Mouse (Mus musculus): ENCODE data around the gene Faim.

The Faim gene

DNA sequence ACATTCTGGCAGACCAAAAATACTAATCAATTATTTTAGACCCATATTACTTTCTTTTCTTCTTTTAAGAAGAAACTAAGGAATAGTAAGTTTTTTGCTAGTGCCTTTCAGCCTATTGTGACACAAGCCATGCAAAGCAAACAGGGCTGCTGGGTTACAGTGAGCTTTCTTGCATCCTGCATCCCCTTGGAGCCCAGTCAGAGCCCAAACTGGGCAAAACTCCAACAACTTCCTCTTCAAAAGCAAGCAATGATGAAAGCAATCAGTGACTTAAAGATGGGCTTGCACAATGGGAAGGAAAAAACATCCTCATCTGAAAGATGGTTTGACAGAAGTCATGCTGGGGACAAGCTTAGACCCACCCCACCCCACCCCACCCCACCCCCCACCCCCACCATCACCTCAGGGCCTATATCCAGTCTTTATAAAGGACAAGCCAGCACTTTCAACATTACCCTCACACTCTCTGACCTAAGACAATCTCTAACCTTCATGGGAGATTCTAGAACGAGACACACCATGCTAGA lies 62.6 kb downstream of the Faim start:
- DNase-seq (ENCODE audit: low read depth) = no peak

DNA sequence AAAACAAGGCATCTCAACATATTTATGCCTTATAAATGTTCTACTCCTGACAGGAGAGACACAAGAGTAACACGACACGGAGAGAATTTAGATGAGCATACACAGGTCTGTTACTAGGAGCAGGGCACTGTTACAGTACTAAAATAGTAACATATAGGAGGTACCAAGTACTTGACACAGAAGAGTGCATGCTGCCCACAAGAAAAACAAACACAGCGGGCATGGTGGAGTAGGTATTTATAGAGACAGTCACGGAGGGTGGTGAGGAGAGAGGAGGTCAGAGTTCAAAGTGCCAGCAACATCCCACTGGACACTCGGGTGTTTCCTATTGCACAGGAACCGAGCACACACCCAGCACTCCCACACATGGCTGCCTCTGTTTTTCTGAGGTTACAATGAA lies 63.6 kb downstream of the Faim start:
- no peak for DNase-seq (ENCODE audit: low read depth)
